Mouse (Mus musculus) embryonic fibroblast, embryonic 13.5 days (primary cell): ENCODE data around the gene Kcnk16. TPM values are rescaled to one million over a fixed set of nuclear protein-coding genes. Genes with fewer than 3 reads are reported as not detected.

Experiments
- H3K27ac ChIP-seq: 2 replicates; pipeline ENCODE4 v1.5.1; 2012; ENCODE audit warnings: low read length, control low read depth, inconsistent platforms; ENCODE audit not compliant: insufficient read depth
- H3K4me1 ChIP-seq: 2 replicates; pipeline ENCODE4 v1.6.1; 2011; ENCODE audit warnings: low read length; ENCODE audit not compliant: control insufficient read depth, insufficient read depth
- H3K4me3 ChIP-seq: 2 replicates; pipeline ENCODE4 v1.5.1; 2011; ENCODE audit warnings: mild to moderate bottlenecking, control low read depth, low read length; ENCODE audit not compliant: insufficient read depth
- CTCF ChIP-seq: IDR thresholded peaks from 2 replicates; pipeline ENCODE4 v1.5.1; 2011; ENCODE audit warnings: mild to moderate bottlenecking, control low read depth, low read length, moderate library complexity, borderline replicate concordance; ENCODE audit not compliant: insufficient read depth
- POLR2A ChIP-seq: IDR thresholded peaks from 2 replicates; pipeline ENCODE4 v1.6.1; 2011; ENCODE audit warnings: low read depth, mild to moderate bottlenecking, control low read depth, low read length, moderate library complexity
- polyA plus RNA-seq: library from polyadenylated mRNA; stranded (reverse); fragments of >200 nt; gene quantifications from 2 replicates; pipeline ENCODE4 v1.2.4, GENCODE M21; 2011; ENCODE audit warnings: low read depth; ENCODE audit not compliant: missing spikeins, insufficient read length

Kcnk16 gene
- polyA plus RNA-seq, 1 experiment, result not detected

GRCm38 (mm10) chr14:20221083-20221482, 47.9 kb downstream of the Kcnk16 start:
- H3K27ac ChIP-seq, result no peak overlapping the region
- no peaks in the 10 kb centered on the region for H3K4me1 ChIP-seq
- no peak overlapping the region for H3K4me3 ChIP-seq
- no peak for TF ChIP-seq CTCF

GRCm38 (mm10) chr14:20219849-20220248, 49.1 kb downstream of the Kcnk16 start:
- TF ChIP-seq POLR2A, result no peak
- no peak for TF ChIP-seq CTCF
- Histone ChIP-seq H3K4me3 (no peak overlapping the region), H3K4me1 (no peaks in the 10 kb centered on the region), H3K27ac (no peak overlapping the region)

GRCm38 (mm10) chr14:20217299-20217864, 51.6 kb downstream of the Kcnk16 start:
- H3K4me3 ChIP-seq, result no peak overlapping the region
- TF ChIP-seq CTCF (no peak), POLR2A (no peak)
- no peak overlapping the region for H3K27ac ChIP-seq
- H3K4me1 ChIP-seq, result no peaks in the 10 kb centered on the region

GRCm38 (mm10) chr14:20216561-20217298, 52.3 kb downstream of the Kcnk16 start:
- Histone ChIP-seq H3K4me3 (no peak overlapping the region), H3K4me1 (no peaks in the 10 kb centered on the region), H3K27ac (no peak overlapping the region)
- TF ChIP-seq POLR2A (no peak), CTCF (no peak)

- H3K4me3 ChIP-seq, result no peak overlapping the region
- no peak for TF ChIP-seq POLR2A
- no peak for TF ChIP-seq CTCF
- no peaks in the 10 kb centered on the region for H3K4me1 ChIP-seq
- H3K27ac ChIP-seq, result no peak overlapping the region
These were observed 53.2 kb downstream of the Kcnk16 start for GRCm38 (mm10) chr14:20215826-20216225.

GRCm38 (mm10) chr14:20214125-20214524, 54.9 kb downstream of the Kcnk16 start:
- Histone ChIP-seq H3K4me1 (no peaks in the 10 kb centered on the region), H3K27ac (no peak overlapping the region), H3K4me3 (no peak overlapping the region)
- TF ChIP-seq CTCF, result no peak

GRCm38 (mm10) chr14:20211754-20212601, 57.0 kb downstream of the Kcnk16 start:
- no peak for TF ChIP-seq POLR2A
- no peak for TF ChIP-seq CTCF
- Histone ChIP-seq H3K27ac (no peak overlapping the region), H3K4me1 (no peaks in the 10 kb centered on the region), H3K4me3 (no peak overlapping the region)

Other genes with a start within 250 kb of the Kcnk16 start
- gene Saysd1, start 130.7 kb downstream of the Kcnk16 start, polyA plus RNA-seq, result 7.5 and 9.2 TPM in 2 replicates
- gene Kcnk5, start 87.4 kb downstream of the Kcnk16 start, polyA plus RNA-seq, result 0.40 and 1.1 TPM in 2 replicates
- 10.4 and 11.1 TPM in 2 replicates for gene Nudt13, start 25.5 kb upstream of the Kcnk16 start, polyA plus RNA-seq
- gene Ecd, start 78.9 kb upstream of the Kcnk16 start, polyA plus RNA-seq, result 36.4 and 38.2 TPM in 2 replicates
- gene Fam149b, start 79.0 kb upstream of the Kcnk16 start, polyA plus RNA-seq, result 34.2 and 39.7 TPM in 2 replicates
- 58.0 and 76.8 TPM in 2 replicates for gene Dnajc9, start 119.7 kb upstream of the Kcnk16 start, polyA plus RNA-seq
- 63.6 and 65.0 TPM in 2 replicates for gene Mrps16, start 124.4 kb upstream of the Kcnk16 start, polyA plus RNA-seq
- 1.4 TPM in 1 of 2 replicates, not detected in the other for gene Cfap70, start 183.0 kb upstream of the Kcnk16 start, polyA plus RNA-seq
- 127 and 138 TPM in 2 replicates for gene Anxa7, start 210.9 kb upstream of the Kcnk16 start, polyA plus RNA-seq
- gene Mss51, start 227.7 kb upstream of the Kcnk16 start, polyA plus RNA-seq, result 1.2 TPM in 2 replicates